Mouse (Mus musculus): ENCODE measurements around the gene Naa20.

DNA sequence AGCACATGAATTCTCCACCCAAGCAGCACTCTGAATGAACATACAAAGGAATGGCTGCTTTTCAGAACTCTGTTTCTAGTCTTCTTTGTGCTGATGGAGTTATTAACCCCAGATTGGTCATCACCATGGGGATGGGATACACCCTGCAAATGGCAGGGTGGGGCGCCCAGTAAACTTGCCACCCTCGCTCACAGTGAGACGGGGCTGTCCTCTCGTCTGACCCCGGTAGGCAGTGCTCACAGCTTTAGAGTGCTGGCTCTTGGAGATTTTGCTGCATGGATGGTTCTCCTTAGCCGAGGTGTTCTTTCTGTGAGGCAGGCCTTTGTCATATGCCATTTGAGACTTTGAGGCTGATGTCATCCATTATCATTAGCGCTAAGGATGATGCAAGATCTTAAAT is 56.7 kb downstream of the Naa20 start:
- TF ChIP-seq CTCF (IDR thresholded peaks at IDR 0.05; ENCODE audit: low read depth, low read length) (no peak), POLR2A (IDR thresholded peaks at IDR 0.05; ENCODE audit: borderline replicate concordance, low read depth, low read length) (no peak)
